Mouse (Mus musculus) cerebellum, adult 2 months (tissue): Measurements from ENCODE around the gene Fa2h. TPM values are rescaled to one million over a fixed set of nuclear protein-coding genes. Genes with fewer than 3 reads are reported as not detected.

ENCODE experiments used
- DNase-seq, 2 experiments: peaks; one replicate each; pipeline ENCODE4 v3.0.0; 2021
- H3K27ac ChIP-seq: fragments of 200-500 bp; 2 replicates; pipeline ENCODE4 v1.5.1; 2012; ENCODE audit warnings: low read length, control low read depth, inconsistent platforms; ENCODE audit not compliant: insufficient read depth
- H3K27me3 ChIP-seq: fragments of 200-500 bp; 2 replicates; pipeline ENCODE4 v1.6.1; 2012; ENCODE audit warnings: inconsistent platforms, mild to moderate bottlenecking, low read length, moderate library complexity; ENCODE audit not compliant: control insufficient read depth, insufficient read depth
- H3K4me1 ChIP-seq: fragments of 200-500 bp; 2 replicates; pipeline ENCODE4 v1.6.1; 2011; ENCODE audit warnings: low read length; ENCODE audit not compliant: control insufficient read depth, insufficient read depth
- H3K4me3 ChIP-seq: fragments of 200-500 bp; replicated peaks from 2 replicates; pipeline ENCODE3; 2011; ENCODE audit warnings: mild to moderate bottlenecking, low read depth, low read length, control low read depth; ENCODE audit not compliant: insufficient read depth
- CTCF ChIP-seq: fragments of 200-500 bp; IDR thresholded peaks from 2 replicates; pipeline ENCODE4 v1.5.1; 2011; ENCODE audit warnings: low read depth, mild to moderate bottlenecking, control low read depth, low read length, moderate library complexity, borderline replicate concordance; ENCODE audit not compliant: insufficient read depth
- POLR2A ChIP-seq: fragments of 200-500 bp; IDR thresholded peaks from 2 replicates; pipeline ENCODE4 v1.6.1; 2011; ENCODE audit warnings: low read length, control low read depth, borderline replicate concordance; ENCODE audit not compliant: insufficient read depth
- WGBS: fragments of 180-500 bp; shearing (Covaris S2); methylation state at CpG from one replicate; pipeline ENCODE4 v1.1.7; 2018; 5-methylcytosine and 5-hydroxymethylcytosine counted together
- polyA plus RNA-seq: library from polyadenylated mRNA; depleted of rRNA; stranded (reverse); fragments of >200 nt; gene quantifications from 2 replicates; pipeline ENCODE4 v1.2.3, GENCODE M21; 2012; rRNA removed

Fa2h gene
- polyA plus RNA-seq, 1 experiment, result 107 TPM

DNA sequence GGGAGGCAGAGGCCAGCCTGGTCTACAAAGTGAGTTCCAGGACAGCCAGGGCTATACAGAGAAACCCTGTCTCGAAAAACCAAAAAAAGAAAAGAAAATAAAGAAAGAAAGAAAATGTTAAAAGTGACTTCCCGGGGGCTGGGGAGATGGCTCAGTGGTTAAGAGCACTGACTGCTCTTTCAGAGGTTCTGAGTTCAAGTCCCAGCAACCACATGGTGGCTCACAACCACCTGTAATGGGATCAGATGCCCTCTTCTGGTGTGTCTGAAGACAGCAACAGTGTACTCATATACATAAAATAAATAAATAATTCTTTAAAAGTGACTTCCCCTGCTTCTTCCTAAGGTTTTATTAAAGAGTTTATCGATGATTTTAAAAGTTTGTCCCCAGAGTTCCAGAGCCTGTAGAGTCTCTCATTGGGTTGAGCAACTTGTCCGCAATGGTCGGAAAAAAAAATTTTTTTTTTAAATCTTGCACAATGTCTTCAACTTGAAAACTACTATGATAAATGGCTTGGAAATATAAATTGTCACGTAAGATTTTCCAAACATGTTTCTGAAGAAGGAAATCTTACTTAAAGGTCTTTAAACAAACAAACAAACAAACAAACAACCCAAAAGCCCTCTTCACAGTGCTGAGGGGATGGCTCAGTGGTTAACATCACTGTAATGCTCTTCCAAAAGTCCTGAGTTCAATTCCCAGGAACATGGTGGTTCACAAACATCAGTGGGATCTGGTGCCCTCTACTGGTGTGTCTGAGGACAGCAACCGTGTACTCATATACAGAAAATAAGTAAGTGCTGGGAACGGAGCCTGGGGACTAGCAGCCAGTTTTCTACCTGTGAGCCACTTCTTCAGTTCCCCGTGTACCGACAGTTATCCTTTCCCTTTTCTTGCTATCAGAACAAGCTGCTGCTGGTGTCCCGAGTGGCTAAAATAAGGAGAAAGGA, 92.8 kb downstream of the Fa2h start:
- 64% methylated on average over 11 of the region's 11 CpGs for WGBS
- no peaks in the 10 kb centered on the region; the same call in 1 of the 2 replicates for H3K4me1 ChIP-seq
- TF ChIP-seq CTCF, result peak; percentile 13; the same call in 1 of the 2 replicates
- no peak for TF ChIP-seq POLR2A
- H3K27me3 ChIP-seq, result no peaks in the 10 kb centered on the region
- peak overlapping the region; percentile 32 for H3K4me3 ChIP-seq
- no peak overlapping the region for H3K27ac ChIP-seq
- DNase-seq, result peak; percentile 12 to 26

DNA sequence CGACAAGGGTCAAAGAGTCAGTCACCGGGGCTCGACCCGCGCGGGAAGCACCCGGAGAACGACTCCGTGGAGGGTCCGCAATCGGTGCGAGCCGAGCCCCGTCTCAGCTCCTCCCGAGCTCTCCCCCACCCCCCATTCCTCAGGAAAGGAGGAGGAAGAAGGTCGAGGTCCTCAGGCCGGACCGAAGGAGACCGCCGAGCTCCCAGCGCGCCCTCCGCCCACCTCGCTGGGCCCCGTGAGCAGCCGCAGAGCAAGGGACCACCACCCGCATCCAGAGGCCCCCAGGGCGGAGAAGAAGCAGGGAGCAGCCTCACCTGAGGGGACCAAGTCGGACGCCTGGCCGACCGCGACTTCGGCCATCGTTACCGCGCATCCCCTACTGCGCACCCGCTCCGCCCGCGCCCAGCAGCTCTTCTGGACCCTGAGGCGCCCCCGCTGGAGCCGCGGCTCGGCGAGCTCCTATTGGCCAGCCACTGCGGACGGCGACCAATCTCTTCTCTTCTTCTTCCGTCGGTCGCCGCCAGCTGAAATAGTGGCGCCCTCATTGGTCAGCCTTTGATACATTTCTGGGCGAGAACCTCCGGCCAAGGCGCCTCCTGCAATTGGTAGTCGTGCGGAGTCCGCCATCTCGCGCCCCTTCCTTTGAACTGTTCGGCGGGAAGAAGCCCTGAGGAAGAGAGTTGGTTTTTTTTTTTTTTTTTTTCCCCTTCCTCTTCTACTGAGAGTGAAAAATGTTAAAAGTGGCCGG, 93.6 kb downstream of the Fa2h start, which contains the start of gene Rfwd3:
Gene Rfwd3, minus strand, starts transcription at position 402 of the 748 bp plus-strand sequence.
- under 1% methylated on average over 67 of the region's 67 CpGs for WGBS
- peak within 1 kb of the TSS; percentile 52 for H3K27ac ChIP-seq
- TF ChIP-seq CTCF (no peak), POLR2A (peak; percentile 79)

DNA sequence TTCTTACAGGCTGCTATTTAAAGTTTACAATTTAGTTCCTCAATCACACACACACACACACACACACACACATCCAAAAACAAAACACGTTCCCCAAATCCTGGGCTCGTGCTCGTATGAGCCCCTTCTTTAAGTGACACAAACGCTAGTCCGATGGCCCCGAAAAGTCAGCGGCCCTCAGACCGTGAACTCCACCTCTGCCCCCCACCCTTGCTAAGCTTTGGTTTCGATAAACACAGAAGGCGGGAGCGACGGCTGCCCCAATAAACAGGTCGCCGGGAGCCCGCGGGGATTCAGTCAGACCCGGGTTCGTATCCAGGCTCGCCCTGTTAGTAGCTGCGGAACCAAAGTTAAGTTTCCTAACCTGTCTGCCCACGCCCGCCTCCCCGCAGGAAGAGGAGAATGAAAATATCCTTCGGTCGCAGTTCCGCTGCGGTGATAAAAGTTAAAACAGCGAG, 94.2 kb downstream of the Fa2h start:
- H3K27ac ChIP-seq, result peak overlapping the region; percentile 52; the same call in 1 of the 2 replicates
- WGBS, result under 1% methylated on average over 28 of the region's 28 CpGs
- TF ChIP-seq POLR2A (no peak), CTCF (no peak)
- no peaks in the 10 kb centered on the region for H3K27me3 ChIP-seq
- peak overlapping the region; percentile 77 for H3K4me3 ChIP-seq
- no peaks in the 10 kb centered on the region; the same call in 1 of the 2 replicates for H3K4me1 ChIP-seq
- peak; percentile 56 to 67 for DNase-seq

More for the DNA sequence above, 93.6 kb downstream of the Fa2h start, which contains the start of gene Rfwd3:
- peak; percentile 95 to 98 for DNase-seq
- Histone ChIP-seq H3K4me1 (no peaks in the 10 kb centered on the region; the same call in 1 of the 2 replicates), H3K27me3 (no peaks in the 10 kb centered on the region), H3K4me3 (peak within 1 kb of the TSS; percentile 77)

DNA sequence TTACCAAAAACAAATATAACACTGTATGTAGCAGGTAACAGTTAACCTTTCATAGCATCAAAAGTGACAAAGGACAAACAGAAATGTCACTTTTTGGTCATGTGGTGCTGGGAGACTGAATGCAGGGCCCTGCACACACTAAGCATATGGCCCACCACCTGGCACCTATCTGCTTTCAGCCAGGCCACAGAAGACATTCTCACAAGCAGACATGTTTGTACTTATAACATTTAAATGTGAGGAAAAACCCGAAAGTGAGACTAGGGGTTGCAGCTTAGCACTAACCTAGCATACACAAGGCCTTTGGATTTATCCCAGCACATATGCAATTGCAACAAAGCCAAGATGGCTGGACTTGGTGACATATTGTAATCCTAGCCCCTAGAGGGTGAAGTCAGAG, 95.6 kb downstream of the Fa2h start:
- 20% methylated on average over 1 of the region's 1 CpGs for WGBS
- no peak overlapping the region; the same call in 1 of the 2 replicates for H3K27ac ChIP-seq
- H3K4me3 ChIP-seq, result no peak overlapping the region
- DNase-seq, result peak; percentile 31 to 47
- H3K4me1 ChIP-seq, result no peaks in the 10 kb centered on the region; the same call in 1 of the 2 replicates
- no peaks in the 10 kb centered on the region for H3K27me3 ChIP-seq
- no peak for TF ChIP-seq CTCF

Other genes starting within 250 kb of the Fa2h start
- 74.1 and 78.5 TPM in 2 replicates for gene Glg1, start 134.6 kb downstream of the Fa2h start, polyA plus RNA-seq
- gene Rfwd3, start 93.6 kb downstream of the Fa2h start, polyA plus RNA-seq, result 20.3 and 21.8 TPM in 2 replicates
- 0.32 and 0.43 TPM in 2 replicates for gene Mlkl, start 55.6 kb downstream of the Fa2h start, polyA plus RNA-seq
- 16.0 TPM in 2 replicates for gene Wdr59, start 128.3 kb upstream of the Fa2h start, polyA plus RNA-seq
- gene Znrf1, start 142.3 kb upstream of the Fa2h start, polyA plus RNA-seq, result 111 and 116 TPM in 2 replicates
- gene Ldhd, start 236.6 kb upstream of the Fa2h start, polyA plus RNA-seq, result 22.9 and 24.4 TPM in 2 replicates
- 23.7 and 26.0 TPM in 2 replicates for gene Zfp1, start 249.6 kb upstream of the Fa2h start, polyA plus RNA-seq